Mouse (Mus musculus) brain, embryonic 14.5 days (tissue): ENCODE measurements around the gene Inpp5f. TPM values are rescaled to one million over a fixed set of nuclear protein-coding genes. Genes with fewer than 3 reads are reported as not detected.
"Not testable (repeated sequence)": the region's sequence is repeated elsewhere in the genome, so short reads cannot be mapped to it uniquely, and the experiment has no call there.

ENCODE experiments used
- DNase-seq: peaks from one replicate; pipeline ENCODE4 v3.0.0-alpha.2; 2011; ENCODE audit warnings: low read depth
- CTCF ChIP-seq: fragments of 200-500 bp; IDR thresholded peaks from 2 replicates; pipeline ENCODE4 v1.5.1; 2012; ENCODE audit warnings: inconsistent platforms, mild to moderate bottlenecking, moderate library complexity, borderline replicate concordance; ENCODE audit not compliant: insufficient read depth, insufficient read length; ENCODE audit errors: extremely low read depth
- POLR2A ChIP-seq: fragments of 200-500 bp; IDR thresholded peaks from 2 replicates; pipeline ENCODE4 v1.6.1; 2012; ENCODE audit warnings: mild to moderate bottlenecking, inconsistent platforms, borderline replicate concordance; ENCODE audit not compliant: poor library complexity, insufficient read depth, insufficient read length, severe bottlenecking; ENCODE audit errors: extremely low read depth
- polyA plus RNA-seq: library from polyadenylated mRNA; depleted of rRNA; stranded (reverse); fragments of >200 nt; gene quantifications from 2 replicates; pipeline ENCODE4 v1.2.3, GENCODE M21; 2012; rRNA removed

The Inpp5f gene
- polyA plus RNA-seq: 124 and 191 TPM in 2 replicates

DNA sequence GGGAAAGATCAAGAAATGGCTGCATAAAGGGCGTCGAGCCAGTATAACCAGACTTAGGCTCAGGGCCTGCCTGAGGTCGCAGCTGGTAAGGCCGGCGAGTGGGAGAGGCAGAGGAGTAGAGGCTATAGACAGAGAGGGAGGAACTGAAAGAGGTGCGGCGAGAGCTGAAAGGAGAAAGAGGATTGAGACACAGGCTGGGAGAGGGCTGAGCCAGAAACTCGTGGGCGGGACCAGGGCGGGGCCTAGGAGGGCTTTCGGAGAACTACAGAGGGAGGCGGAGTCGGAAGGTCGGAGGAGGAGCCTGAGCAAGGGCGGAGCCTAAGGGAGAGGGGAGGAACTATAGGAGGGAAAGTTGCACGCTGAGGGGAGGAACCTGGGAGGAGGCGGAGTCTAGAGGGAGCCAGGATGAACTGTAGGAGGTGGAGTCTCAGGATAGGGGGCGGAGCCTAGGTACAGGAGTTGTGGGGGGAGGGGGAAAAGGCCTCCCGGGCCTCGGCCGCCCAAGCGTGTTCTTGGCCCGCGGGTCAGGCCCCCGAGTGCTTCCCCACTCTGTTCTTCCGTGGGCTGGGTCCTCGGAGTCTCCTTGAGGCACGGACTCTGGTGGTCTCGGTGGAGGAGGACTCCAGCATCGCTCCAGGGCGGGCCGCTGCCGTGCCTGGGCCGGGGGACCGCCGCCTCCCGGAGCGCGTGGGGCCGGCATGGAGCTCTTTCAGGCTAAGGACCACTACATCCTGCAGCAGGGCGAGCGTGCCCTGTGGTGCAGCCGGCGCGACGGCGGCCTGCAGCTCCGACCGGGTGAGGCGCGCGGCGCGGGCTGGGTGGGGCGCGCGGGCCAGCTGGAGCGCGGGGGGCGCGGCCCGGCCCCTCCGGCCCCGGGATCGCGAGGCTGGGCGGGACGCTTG is at the start of gene Inpp5f:
TSS of gene Inpp5f (plus strand) at position 432 of the 902 bp plus-strand sequence.
- TF ChIP-seq POLR2A (peak; percentile 57; the same call in 1 of the 2 replicates), CTCF (no peak)
- peak; percentile 99 for DNase-seq

GRCm38 (mm10) chr7:128563373-128563772 is 47.8 kb upstream of the Inpp5f start:
- TF ChIP-seq CTCF: peak; percentile 49; the same call in 1 of the 2 replicates
- no peak for TF ChIP-seq POLR2A
- DNase-seq: no peak

DNA sequence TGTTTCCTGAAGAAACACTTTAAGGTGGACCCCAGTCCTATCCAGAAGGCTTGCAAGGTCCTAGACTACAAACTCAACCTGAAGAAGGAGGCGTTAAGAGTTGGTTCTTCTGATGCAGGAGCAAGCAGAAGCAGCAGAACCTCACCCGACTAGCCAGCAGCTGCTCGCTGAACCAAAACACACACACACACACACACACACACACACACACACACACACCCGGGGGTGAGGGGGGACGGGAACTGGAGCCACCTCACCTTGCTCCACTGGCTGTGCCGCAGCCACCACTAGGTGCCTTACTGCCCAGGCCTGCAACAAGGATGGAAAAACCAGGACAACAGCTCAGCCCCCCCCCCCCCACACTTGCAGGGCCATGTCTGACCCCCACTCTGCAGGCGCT is 44.8 kb upstream of the Inpp5f start:
- DNase-seq: no peak
- no peak for TF ChIP-seq CTCF
- TF ChIP-seq POLR2A: no peak

DNA sequence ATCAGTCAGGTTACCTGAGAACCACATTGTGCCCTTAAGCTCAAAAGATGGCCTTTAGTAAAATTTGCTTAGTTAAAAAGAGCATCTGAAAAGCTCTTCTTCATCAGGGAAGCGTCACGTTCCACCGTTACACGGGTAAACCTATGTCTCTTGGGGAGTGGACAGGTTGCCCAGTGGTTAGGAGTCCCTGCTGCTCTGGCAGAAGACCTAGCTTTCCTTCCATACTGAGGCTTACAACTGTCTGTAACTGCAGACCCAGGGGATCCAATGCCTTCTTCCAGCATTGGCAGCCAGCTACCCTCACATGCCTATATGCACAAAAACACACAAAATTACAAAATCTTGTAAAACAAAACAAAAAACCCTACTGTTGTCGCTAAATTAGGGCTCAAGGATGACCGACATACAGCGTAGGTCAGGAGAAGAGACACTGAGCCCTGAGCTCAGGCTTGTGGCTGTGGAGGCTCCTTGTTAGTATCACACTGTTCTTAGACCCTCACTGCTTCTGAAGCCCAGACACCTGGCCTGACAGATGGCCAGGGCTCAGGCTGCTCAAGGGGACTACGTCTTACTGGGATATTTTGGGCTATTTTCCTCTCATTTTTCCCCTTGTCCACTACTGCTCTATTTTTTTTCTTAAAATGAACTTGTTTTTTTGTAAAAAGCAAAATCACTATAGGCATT is 43.4 kb upstream of the Inpp5f start:
- DNase-seq: peak; percentile 25
- TF ChIP-seq CTCF (no peak), POLR2A (no peak)

DNA sequence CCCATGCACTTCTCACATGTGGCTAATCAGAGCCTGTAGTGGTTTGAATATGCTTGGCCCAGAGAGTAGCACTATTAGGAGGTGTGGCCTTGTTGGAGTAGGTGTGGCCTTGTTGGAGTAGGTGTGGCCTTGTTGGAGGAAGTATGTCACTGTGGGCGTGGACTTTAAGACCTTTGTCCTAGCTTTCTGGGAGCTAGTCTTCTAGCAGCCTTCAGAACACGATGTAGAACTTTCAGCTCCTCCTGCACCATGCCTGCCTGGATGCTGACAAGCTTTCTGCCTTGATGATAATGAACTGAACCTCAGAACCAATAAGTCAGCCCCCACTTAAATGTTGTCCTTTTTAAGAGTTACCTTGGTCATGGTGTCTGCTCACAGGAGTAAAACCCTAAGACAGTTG is 41.7 kb upstream of the Inpp5f start:
- DNase-seq: not testable (repeated sequence)

DNA sequence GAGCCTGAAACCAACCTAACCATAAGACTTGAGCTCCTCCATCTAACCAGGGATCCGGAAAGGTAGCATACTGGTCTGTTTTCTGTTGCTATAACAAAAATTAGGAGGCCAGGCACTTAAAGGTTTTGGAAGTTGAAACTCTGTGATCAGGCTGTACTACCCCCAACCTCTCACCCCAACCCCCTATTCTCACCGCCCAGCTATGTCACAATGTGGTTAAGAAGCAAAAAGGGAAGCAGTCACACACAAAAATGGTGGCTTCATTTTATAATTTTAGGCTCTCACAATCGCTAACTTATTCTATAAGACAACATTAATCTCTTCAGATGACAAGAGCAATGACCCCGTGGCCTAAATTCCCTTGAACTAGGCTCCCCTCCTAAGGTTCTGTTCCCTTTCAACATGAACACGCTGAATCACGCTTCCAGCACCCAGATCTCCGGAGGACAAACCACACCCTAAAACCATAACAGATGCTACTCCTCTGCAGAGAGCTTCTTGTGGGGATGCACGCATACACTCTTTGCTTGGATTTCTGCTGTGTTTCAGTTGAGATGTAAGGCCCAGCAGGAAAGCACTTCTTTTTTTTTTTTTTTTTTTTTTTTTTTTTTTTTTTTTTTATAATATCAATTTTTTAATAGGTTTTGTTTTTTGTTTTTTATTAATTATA is 41.0 kb upstream of the Inpp5f start:
- no peak for DNase-seq
- TF ChIP-seq CTCF (no peak), POLR2A (no peak)

GRCm38 (mm10) chr7:128570657-128571056 is 40.5 kb upstream of the Inpp5f start:
- DNase-seq: not testable (repeated sequence)

DNA sequence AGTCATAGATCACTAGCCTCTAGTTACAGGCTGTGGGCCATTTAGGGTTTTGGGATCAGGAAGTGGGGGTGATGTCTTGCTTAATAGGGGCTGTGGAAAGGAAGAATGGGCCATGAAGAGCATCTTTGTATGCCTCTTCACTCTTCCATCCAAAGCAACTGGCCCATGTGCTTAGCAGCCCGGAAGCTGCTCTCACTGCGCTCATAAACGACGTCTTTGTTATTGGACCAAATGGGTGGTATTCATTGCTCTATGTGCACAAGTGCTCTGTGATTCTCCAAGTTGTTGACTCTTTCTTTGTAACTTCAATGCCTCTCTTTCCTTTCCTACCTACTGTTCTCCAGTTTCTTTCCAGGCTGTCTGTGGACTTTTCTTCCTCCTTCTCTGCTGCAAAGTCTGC is 39.1 kb upstream of the Inpp5f start:
- TF ChIP-seq CTCF (no peak), POLR2A (no peak)
- no peak for DNase-seq

DNA sequence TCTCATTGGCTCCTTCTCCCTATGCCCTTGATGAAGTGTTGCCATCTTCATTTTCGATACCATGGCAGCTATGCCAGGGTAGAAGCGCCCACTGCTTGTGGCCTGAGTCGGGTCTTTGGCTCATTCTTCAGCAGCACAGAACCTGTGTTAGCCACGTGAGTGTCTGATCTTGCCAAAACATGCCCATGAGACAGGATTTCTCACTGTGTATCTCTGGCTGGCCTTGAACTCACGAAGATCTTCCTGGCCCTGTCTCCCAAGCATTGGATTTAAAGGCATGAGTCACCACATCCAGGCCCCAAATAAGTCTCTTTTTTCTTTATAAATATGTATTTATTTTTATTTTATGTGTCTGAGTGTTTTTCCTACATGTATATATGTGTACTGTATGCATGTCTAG is 35.9 kb upstream of the Inpp5f start:
- no peak for DNase-seq
- TF ChIP-seq CTCF (no peak), POLR2A (no peak)

DNA sequence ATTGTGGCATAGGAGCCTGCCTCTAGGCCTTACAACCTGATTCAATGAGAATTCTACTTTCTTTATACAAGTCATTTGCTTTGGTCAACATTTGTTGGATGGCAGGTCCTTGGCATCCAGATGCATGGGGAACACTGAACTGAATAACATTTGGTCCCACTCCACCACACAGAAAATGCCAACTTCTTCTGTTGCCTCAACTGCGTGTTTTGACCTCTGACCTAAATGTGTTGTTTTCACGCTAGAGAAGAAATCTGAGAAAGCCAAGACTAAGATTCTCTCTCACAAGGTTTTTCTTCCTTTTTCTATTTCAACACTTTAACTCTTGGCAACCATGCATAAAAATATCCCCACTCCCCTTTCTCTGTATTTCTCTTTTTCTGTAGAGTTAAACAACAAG is 35.3 kb upstream of the Inpp5f start:
- no peak for DNase-seq
- no peak for TF ChIP-seq POLR2A
- TF ChIP-seq CTCF: no peak

- DNase-seq: no peak
Measured at GRCm38 (mm10) chr7:128577607-128578006, 33.5 kb upstream of the Inpp5f start.

More at GRCm38 (mm10) chr7:128577607-128578006, 33.5 kb upstream of the Inpp5f start:
- TF ChIP-seq POLR2A: no peak
- TF ChIP-seq CTCF: no peak
